Mouse (Mus musculus): ENCODE measurements at regions not wholly inside any gene's neighbourhood (a gene's known extent, or its start where the extent isn't known, plus 50 kb on each side); places are given as distances from the start of the nearest gene placed in this dataset.

DNA sequence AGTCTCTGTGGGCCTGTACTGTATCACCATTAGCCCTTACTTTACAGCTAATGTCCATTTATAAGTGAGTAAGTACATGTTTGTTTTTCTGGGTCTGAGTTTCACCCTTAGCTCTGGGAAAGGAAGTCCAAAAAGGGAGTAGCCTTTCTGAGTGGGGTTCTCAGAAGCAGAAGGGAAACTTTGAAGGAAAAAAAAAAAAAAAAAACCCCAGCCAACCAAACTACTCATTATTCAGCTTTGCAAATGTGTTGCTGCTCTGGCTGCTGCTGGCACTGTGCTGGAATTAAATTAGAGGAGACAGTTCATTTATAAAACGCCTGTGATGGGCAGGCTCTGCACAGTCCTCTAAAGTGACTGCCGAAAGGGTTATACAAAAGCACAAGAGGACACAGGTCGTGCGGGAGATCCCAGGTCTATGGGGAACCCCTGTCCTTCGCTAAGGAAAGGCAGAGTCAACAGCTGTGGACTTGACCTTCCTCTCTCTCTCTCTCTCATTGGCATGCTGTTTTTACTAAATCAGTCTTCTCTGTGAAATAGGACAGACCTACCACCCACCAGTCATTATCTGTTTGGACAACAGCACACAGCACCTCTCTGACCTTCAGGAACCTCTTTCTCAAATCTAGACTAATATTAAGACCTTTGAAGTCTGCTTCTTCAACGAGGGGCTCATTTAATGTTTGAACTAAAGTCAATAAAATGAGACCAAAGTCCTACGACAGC, 165.4 kb downstream of the Cd47 start:
- DNase-seq (ENCODE audit: low spot score), result no peak

DNA sequence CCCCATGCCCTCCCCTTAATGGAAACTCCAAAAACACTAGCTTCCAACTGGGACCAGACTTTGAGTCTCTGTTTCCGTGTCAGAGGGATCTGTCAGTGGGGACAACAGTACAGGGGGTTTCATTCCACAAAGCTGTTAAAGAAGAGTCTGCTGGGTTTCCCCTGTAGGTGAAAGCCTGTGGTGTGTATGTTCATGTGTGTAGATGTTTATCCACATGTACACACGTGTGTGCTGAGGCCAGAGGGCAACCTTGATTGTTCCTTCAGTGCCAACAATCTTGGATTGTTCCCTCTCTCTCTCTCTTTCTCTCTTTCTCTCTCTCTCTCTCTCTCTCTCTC, 165.9 kb downstream of the Cd47 start:
- no peak for DNase-seq (ENCODE audit: low spot score)

DNA sequence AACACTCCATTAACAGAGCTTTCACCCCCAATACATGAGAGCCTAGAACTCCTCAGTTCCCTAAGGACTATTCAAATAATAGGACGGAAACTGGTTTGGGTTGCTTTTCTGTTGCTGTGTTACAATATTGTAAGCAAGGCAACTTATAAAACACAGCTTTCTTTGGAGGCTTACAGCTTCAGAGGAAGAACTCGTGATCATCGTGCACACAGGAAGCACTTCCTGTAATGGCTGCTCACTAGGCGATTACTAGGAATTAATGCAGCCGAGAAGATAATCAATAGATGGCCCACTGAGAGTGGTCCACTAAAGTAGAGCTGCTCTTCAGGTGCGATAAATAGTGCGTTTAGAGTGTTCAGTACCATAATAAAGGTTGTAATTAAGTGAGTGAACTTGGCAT, 166.8 kb downstream of the Cd47 start:
- DNase-seq (ENCODE audit: low spot score), result no peak

DNA sequence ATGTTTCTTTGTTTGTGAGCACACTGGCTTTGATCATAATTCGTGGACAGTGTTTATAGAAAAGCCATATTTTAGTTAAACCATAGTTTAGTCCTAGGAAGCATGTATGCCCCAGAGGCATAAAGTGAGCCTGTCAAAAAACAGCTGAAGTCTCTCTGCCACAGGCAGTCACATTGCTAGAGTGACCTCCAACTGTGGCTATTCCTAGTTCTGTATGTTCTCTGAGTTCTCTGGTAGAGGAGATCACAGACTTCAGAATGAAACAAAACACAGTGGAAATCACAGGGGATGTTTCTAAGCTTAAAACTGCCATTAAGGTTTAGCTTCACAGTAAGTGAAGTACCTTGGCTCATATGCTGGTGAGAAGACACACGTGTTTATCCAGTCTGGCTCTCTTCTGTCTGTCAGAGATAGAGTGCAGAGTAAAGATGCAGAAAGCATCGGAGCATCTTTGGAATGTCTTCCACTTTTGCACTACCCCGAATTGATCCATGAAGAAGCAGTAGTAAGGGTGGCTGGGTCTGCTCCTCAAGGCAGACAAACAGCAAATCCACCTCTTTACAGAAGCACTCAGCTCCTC, 168.0 kb downstream of the Cd47 start:
- DNase-seq (ENCODE audit: low spot score), result no peak

DNA sequence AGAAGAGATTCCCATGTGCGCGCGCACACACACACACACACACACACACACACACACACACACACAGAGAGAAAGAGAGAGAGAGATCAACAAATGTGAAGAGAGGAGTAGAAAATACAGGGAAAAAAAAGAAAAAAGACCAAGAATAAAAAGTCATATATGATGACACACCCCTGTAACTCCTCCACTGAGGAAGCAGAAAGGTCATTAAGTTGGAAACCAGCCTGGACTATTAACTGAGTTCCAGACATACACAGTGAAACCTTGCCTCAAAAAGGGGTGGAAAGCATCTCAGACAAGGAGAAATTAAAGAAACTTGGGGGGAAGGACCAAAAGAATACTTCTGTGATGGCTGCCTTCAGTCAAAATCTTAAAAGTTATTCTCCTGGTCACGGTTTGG, 168.7 kb downstream of the Cd47 start:
- DNase-seq (ENCODE audit: low spot score), result no peak

DNA sequence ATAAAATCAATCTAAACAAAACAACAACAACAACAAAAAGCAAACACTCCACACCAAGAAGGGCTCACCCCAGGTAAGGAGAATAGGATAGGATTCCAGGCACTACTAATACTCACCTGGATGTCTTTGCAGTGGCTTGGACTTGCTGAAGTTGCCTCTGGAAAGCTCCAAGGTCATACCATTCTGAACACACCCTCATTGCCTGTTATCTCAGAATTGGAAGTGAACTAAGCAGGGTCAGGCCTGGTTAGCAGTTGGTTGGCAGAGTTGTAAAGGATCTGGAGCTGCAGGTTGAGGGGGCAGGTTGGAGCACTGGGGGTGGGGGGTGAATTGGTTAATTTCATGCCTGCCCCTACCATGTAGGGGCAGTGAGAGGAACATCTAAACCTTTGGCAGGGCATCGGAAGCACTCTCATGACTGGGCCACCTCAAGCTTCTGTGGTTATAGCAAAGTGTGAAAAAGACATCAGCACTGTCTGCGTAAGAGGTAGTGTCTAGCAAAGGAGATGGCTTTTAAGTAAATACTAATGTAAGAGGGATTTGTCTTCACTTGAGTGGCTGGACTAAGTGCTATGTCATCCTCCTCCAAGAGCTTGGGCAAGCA, 169.5 kb downstream of the Cd47 start:
- DNase-seq (ENCODE audit: low spot score), result no peak

DNA sequence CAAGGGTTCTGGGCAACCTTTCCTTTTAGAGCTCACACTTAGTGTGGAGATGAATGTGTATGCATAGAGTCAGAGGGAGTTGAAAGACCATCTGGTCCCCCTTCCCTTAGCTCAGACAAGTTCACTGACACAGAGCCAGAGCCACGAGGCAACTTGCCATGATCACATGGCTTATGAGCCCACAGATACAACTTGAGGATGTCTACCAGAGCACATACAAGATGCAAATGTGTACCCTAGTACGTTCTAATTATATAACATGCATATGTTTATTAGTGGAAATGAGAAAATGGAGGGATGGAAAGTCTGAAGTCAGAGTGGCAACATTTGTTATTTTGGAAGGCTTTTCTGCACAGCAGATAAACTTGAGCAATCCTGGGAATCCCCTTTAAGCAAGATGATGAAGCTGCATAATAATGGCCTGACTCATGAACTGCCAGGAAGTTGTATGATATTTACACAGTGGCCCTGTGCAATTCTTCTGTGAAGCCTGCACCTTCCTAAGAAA, 170.0 kb downstream of the Cd47 start:
- no peak for DNase-seq (ENCODE audit: low spot score)

DNA sequence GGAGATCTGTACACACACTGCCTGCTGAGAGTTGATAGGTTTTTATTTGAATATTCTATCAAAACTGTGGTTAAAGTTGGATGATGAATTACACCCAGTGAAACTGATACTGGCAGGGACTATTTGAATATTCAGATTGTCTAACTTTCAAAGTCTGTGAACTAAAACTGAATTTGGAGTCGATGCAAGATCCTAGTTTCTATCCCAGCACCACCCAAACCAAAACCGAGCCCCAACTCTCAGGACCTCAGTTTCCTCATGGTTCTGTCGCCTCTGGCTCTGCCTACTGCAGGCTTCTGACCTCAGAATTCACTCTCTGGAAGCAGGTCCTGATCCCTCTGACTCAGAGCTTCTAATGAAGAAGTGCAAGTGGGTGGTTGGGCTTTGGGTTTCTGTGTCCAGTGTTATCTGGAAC, 170.8 kb downstream of the Cd47 start:
- no peak for DNase-seq (ENCODE audit: low spot score)

DNA sequence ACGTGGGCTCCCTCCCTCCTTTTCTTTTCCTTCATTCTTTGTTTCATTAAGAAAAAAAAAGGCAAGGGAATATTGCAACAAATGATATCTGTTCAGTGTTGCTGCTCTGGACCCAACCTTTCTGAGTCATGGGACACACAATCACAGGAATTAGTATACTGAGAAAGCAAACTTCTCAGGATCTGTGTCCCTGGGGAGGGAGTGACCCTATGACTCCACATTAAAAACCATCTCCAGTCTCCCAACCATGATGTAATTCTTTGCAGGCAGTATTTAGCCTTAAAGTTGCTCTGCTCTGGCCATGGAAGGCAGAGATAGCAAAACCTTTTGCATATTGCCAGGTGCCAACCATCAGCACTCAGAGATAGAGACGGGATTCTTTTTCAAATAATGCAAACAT, 176.9 kb downstream of the Cd47 start:
- no peak for DNase-seq (ENCODE audit: low spot score)

DNA sequence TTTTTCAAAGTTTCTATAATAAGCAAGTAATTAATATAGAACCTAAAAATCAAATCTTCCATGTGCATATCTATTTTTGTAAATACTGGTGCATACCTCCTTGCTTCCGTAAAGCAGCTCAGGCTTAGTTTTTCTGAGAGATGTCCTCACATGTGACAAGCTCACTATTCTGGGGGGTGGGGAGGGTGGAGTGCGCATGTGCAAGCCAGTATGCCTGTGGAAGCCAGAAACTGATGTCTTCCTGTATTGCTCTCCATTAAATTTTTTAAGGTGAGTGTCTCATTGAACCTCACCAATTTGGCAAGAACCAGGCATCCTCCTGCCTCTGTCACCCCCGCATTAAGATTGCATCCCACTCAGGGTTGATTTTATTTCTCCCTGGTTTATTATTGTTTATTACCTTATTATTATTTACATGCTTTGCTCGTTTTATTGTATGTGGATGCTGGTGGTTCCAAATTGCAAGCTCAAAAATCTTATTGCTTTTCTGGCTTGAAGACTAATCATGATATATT, 179.2 kb downstream of the Cd47 start:
- no peak for DNase-seq (ENCODE audit: low spot score)

DNA sequence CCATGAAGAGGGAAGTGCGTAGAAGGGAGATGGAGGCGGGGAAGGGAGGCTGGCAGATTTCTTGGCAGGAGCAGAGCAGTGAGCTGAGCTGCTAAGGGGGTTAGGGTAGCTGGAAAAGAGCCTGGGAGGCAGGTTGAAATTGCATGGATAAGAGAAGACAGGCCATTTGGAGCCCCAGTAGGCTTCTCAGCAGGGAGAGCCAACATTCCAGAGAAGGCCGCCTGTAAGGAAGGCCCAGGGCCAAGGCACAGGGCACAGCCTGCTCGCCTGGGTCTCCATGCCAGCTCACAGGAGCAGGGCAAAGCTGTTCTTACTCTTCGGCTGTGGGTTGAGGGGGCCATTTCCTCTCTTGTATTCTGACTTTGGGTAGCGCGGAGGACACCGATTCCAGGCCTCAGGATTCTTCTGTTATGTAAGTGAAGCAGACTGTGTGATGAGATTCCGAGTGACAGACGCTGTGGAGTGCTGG, 179.9 kb downstream of the Cd47 start:
- DNase-seq (ENCODE audit: low spot score), result no peak

DNA sequence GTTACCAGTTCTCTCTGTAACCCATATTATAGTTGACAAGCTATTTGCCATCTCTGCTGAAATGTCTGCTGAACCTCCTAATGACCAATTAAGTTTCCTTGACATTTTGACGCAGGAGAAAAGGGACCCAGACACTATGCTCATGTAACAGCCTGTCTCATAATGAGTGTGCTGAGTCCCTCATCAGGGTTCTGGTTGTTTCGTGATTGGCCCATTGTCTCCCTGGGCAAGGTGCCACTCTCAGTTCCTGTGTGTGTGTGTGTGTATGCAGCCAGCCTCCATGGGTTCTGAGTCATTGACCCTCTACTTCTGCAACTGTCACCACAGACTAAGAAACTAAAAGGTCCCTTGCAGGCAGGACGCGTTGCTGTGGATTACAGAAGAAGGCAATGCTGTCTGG, 181.8 kb downstream of the Cd47 start:
- DNase-seq (ENCODE audit: low spot score), result no peak

DNA sequence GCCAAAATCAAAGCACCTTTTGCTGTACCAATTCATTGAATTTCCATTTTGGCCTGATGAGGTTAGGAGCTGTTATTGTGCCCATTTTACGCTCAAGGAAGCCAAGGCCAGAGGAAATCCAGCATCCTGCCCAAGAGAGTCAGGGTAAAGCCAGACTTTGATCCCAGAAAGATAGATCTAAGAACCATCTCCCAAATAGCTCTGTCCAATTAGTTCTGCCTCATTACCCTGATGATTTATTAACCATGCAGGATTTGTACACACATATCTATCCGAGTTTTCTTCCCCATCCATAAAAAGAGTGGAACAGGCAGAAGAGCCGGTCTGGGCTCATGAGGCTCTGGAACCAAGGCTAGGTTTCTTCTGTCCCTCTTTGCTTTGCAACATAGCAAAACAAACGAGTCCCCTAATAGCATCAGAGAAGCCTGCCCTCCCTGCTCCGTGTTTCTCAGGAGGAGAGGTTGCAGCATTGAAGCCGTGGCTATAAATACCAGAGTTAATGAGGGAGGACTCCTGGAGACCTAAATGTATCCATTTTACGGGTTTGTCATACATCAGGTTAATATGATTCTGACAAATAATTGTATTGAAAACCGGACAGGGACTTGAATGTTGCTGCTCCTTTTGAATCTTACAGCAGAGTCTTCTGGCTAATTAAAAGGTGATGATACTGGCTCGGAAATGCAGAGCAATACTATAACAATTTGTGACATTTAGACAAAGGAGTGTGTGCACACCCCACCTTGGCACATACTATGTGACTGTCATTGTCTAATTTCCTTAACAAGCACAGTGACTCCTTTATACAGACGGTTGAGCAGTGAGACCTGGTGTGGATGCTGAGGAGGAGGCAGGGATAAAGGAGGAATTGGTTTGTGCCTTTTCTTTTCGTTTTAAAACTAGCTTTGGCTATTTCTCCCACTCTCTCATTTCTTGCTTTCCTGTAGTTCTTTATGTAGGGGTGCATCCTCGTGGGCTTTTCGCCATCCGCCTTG, 185.0 kb downstream of the Cd47 start:
- no peak for DNase-seq (ENCODE audit: low spot score)

DNA sequence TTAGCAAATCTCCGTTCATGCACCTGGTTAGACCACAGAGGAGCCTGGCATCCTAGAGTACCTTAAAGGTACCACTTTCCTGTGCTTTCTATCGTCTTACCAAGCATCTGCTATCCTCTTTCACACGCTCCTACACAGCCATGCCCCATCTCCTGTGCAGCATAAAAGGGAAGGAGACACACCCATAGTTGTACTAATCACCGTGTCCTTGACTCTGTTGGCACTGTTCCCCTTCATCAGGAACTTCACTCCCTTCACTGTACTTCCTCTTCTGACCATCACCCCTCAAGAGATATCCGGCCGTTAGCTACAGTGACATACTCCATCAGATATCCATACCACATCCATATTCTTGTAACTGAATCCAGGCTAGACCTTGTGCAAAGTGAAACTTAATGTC, 186.6 kb downstream of the Cd47 start:
- no peak for DNase-seq (ENCODE audit: low spot score)

DNA sequence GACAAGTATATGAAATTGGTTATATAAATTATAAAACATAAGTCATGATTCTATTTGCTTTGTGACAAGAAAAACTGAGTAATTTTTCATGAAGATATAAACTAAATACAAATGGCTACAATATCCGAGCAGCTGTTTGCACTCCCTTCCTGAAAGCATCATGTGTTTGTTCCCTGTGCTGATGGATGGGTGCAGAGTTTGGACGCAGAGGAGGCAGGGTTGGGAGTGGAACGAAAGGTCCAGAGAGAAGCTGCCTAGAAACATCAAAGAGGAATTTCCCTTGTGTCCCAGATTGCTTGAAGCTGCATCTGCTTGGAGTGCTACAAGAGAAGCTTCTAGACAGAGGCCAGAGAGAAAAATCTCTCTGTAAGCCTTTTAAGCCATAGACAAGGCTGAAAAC, 195.5 kb downstream of the Cd47 start:
- DNase-seq (ENCODE audit: low spot score), result no peak

DNA sequence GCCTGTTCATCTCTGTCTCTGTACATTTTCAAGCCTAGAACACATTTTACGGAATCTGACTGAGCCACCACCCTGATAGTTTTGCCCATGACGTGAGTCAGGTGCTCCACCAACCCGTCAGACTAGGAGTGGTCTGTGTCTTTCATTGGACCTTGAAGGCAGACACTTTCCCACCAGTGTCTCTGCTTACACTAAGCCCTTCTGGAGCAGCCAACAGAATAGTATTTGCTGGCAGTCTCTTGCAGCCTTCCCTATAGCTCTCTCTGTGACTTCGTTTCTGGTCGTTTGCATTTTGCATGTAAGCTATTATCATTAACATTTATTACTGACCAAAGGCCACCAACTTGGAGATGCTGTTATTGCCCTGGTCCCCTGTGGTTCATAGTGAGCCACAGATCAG, 196.3 kb downstream of the Cd47 start:
- DNase-seq (ENCODE audit: low spot score), result no peak

DNA sequence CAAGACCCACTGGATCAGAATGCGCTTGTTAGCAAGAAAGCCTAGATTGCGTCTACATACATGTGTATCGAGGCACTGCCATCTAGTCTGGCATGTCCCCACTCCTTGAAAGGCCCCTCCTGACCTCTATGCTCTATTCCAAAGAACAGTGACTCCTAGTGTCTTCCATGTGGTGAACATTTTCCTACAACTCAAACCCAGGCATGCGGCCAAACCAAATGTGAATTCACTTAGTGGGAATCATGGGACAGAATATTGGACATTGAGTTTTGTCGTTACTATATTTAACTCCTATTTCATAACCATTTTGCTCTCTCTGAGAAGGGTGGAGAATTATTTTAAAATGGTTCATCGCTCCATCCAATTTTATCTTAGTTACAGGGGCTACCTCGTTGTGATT, 196.7 kb downstream of the Cd47 start:
- DNase-seq (ENCODE audit: low spot score), result no peak

DNA sequence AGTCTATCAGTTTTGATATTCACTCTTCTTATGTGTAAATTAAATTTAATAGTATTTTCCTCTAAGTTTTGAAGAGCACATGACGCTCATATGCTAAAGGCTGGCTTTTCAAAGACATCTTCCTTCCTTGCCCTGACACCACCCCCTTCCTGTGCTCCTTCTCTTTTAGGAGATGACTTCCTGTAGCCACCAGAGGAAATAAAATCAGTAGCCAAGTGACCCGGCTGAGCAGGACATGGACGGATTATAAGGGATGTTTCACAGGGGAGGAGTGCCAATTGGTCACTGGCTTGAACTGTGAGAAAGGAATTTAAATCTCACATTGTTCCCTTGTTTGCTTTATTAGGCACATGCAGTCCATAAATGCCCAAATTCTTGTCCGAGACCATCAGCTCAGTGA, 200.5 kb downstream of the Cd47 start:
- DNase-seq (ENCODE audit: low spot score), result no peak

DNA sequence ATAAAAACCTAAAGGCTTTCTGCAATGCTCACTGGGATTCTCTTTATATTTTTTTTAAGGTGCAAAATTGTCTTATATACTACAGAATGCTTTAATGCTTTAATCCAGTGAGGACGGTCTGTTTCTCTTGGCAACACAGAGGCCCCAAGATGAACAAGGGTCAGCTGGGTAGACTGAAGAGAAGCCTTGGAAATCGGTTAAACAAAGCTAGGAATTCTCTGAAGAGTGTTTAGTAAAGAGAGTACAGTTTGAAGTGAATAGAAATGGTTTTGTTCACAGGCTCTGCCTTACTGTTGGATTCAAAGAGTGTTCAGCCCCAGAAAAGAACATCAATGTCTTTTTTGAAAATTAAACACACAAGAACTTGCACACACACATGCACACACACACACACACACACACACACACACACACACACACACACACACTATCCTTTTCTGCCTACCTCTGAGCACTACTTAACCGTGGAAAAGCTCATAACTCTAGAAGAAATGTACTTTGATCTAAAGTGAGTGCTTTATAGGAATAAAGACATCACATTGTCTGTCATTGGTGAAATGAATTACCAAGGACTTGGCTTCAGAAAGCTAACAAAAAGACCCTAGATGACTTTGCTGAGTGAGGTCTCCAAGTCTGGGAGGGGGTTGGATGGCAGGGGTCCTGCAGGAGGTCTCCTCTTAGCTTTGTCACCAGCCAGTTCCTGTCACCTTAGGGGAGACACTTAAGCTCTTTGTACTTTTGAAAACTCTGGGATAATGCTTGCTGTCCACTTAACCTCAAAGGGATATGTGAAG, 201.5 kb downstream of the Cd47 start:
- DNase-seq (ENCODE audit: low spot score), result no peak

DNA sequence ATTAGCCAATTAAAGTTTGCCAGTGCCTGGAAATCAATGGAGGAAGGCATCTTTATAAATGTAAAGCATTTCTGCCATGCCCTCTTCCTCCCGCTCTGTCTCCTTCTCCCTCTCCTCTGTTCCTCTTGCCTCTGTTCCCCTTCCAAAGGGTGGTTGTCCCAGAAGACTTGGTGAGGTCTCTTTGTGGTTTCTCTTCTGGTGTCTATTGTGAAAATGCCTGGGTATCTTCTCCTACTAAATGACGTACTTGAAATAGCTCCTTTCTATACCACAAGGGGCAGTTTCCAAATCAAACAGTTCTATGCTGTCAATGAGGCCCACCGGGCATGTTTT, 202.1 kb downstream of the Cd47 start:
- DNase-seq (ENCODE audit: low spot score), result no peak

DNA sequence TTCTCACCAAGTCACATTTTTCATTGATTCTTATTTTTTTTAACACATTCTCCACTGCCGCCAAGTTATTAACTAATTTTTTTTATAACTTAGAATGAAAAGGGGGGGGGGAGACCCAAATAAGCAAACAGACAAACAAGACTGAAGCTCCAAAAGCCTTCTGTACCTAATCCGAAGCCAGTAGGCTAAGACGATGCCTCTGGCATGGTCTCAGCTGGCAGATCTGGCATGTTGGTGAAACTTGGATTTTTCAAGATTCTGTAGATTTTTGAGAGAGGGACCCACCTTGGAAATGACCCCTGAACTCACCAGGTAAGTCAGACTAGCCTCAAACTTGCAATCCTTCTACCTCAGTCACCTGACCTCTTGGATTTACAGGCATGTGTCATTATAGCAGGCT, 208.7 kb downstream of the Cd47 start:
- DNase-seq (ENCODE audit: low spot score), result no peak

DNA sequence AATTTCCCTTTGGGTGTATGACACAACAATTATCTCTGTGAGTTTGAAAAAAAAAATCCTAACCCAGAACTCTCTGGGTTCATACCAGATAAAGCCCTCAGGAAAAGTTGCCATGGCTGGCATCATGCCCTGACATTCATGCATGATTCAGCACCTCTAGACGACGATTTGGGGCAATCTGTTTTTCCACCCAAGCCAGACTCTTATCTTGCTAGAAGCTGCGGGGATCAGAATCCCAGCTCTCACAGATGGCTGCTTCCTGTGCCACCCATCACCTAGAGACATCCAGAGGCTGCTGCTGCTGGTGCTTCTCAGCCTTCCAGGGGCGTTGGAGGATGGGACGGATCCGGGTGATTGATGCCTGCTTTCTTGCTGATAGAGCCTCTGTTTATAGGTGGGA, 209.2 kb downstream of the Cd47 start:
- DNase-seq (ENCODE audit: low spot score), result peak; percentile 52
